Mouse (Mus musculus) inflammation-experienced regulatory T-cells, adult 6 months (primary cell): ENCODE data around the gene Jade2. TPM values are rescaled to one million over a fixed set of nuclear protein-coding genes. Genes with fewer than 3 reads are reported as not detected.

Source experiments
- ATAC-seq: one replicate; pipeline ENCODE4 v1.8.0; 2017
- polyA plus RNA-seq, 3 experiments: library from polyadenylated mRNA; unstranded; fragments of 100-300 nt; shearing (Covaris generic); gene quantifications; one replicate each; pipeline ENCODE4 v1.2.1; 2017

Gene Jade2
- polyA plus RNA-seq, 3 experiments from 2014 or later: 14.1 to 21.5 (median 20.1) TPM

DNA sequence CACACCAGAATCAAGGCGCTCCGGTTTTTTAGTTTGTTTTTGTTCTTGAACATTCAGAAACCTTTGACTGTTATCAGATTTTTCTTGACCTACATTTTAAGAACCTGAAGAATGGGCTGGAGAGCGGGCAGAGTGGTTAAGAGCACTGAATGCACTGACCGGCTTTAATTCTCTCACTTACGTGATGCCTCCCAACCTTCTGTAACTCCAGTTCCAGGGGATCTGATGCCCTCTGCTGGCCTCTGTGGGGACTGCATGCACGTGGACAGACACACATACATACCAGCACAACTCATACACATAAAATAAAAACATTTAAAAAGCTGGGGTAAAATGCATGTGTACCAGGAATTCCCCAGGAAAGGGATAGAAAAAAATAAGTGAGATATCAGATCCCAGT lies 71.5 kb downstream of the Jade2 start:
- ATAC-seq: no peak

DNA sequence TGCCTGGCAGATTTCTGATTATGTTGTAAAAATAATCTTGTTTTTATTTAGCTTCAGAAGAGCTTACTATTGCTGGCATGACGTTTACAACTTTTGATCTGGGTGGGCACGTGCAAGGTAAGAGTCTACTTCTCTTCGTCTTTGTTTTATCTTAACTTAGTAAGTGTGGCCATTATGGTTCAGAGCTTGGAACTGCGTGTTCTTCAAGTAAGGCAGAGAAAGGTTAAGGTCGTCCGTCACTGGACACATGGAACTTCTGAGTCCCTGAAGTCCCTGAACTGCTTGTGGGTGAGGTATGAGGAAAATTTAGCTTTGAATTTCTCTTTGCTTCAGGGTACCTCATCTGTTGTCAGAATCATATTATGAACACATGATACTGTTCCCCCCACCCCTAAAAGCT lies 74.7 kb downstream of the Jade2 start:
- no peak for ATAC-seq

DNA sequence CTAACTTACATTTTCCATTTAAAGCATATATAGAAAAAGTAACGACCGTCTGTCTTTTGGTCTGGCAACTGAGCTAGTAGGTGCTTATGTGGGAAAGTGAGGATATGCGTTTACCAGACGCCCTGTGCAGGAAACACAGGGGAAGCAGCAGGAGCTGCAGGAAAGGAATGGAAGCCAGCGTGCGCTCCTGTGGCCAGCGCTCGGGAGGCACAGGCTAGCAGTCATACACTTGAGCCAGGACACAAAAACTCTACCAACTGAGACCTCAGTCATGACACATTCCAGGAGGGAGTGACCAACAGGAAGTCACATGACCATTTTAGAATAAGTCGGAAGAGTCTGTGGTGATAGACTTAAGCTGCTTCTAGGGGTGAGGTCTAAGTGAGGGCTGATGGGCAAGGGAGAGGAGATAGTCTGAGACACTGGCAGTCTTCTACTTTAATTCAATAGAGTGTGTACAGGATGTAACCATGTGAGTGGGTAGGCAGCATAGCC lies 76.6 kb downstream of the Jade2 start:
- ATAC-seq: no peak

GRCm38 (mm10) chr11:51777478-51777877 lies 80.0 kb downstream of the Jade2 start:
- no peak for ATAC-seq

GRCm38 (mm10) chr11:51775507-51775906 lies 81.9 kb downstream of the Jade2 start:
- no peak for ATAC-seq

DNA sequence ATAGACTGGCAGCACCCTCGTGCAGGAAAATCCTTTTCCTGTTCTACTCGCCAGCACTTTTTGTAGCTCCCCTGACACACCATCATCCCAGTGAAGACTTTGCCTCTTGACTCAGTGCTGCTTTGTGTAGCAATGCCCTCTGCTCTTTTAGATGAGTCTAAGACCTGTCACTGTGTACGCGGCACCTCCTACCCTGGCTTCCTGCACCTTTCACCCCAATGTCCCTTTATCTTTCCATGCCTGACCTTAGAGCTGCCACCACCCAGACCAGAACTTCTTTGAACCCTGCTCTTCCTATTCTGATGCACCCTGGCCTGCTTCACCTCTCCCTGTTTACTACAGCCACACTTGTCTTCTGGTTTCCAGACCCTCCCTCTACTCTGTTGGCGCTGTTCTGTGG lies 89.2 kb downstream of the Jade2 start:
- ATAC-seq: no peak

DNA sequence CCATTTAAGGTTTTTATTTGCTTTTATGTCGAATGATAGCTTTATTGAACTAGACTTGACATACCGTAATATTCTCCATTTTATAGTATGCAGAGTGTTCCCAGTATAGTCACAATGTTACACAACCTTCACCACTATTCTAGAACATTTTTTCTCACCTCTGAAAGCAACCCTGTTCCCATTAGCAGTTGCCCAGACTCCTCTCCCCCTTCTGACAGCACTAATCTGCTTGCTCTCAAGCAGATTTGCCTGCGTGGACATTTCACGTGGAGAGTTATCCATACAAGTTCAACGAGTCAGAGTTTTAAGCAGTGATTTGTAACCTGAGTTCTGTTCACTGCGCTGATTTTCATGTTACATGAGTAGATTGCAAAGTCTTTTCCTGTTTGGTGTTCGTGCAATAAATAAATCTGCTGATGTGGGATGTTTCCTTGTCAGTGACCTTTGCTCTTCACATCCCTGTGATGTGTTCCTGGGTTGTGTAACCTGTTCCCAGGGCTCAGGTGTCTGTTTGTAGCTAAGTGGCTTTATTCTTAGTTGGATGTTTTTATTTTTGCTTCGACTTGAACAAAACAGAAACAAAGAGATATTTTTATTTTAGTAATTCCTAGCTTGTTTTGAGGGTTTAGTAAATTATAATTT lies 89.8 kb downstream of the Jade2 start:
- no peak for ATAC-seq

DNA sequence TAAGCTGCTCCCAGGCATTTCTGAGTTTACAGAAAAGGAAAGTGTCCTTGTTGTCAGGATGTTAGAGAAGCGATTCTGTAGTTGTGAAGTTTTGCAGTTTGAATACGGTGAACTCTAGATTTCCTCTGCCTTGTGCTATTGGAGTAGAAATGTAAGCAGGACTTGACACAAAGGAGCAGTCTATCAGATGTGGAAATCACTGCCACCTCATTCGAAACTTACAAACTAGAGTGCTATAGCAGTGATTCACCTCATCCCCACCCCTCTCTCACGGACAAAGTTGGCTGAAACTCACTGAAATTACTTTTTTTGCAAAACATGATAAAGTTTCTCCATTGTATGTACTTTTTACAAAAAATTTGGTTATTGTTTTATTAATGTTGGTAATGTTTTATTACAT lies 92.6 kb downstream of the Jade2 start:
- no peak for ATAC-seq

GRCm38 (mm10) chr11:51763955-51764354 lies 93.5 kb downstream of the Jade2 start:
- ATAC-seq: no peak

Other genes with a start within 250 kb of the Jade2 start
- 100 to 1,000 TPM; 100 to 149 (median 102) TPM for gene Nhp2, start 237.9 kb downstream of the Jade2 start, polyA plus RNA-seq
- 10 to 100 TPM; 35.7 to 40.3 (median 38.6) TPM for gene Rmnd5b, start 221.8 kb downstream of the Jade2 start, polyA plus RNA-seq
- 1 to 10 TPM; 1.3 to 2.4 (median 1.4) TPM for gene N4bp3, start 206.8 kb downstream of the Jade2 start, polyA plus RNA-seq
- 1 to 10 TPM in 2 of 3 experiments, under 1 TPM in 1; 0.86 to 1.5 (median 1.0) TPM for gene D930048N14Rik, start 206.7 kb downstream of the Jade2 start, polyA plus RNA-seq
- 10 to 100 TPM; 16.8 to 30.5 (median 21.6) TPM for gene 0610009B22Rik, start 168.8 kb downstream of the Jade2 start, polyA plus RNA-seq
- gene Sec24a, start 94.0 kb downstream of the Jade2 start, polyA plus RNA-seq: 10 to 100 TPM; 15.3 to 22.3 (median 19.0) TPM
- gene Sar1b, start 94.0 kb downstream of the Jade2 start, polyA plus RNA-seq: 100 to 1,000 TPM; 128 to 162 (median 150) TPM
- gene Cdkn2aipnl, start 110.0 kb upstream of the Jade2 start, polyA plus RNA-seq: 100 to 1,000 TPM in 1 of 3 experiments, 10 to 100 TPM in 2; 87.2 to 108 (median 97.6) TPM
- 100 to 1,000 TPM; 175 to 228 (median 189) TPM for gene Ube2b, start 143.1 kb upstream of the Jade2 start, polyA plus RNA-seq
- 1 to 10 TPM; 5.7 to 6.7 (median 6.2) TPM for gene Cdkl3, start 146.6 kb upstream of the Jade2 start, polyA plus RNA-seq
- gene Ppp2ca, start 241.0 kb upstream of the Jade2 start, polyA plus RNA-seq: 10 to 100 TPM; 14.5 to 15.1 (median 14.5) TPM